Mouse (Mus musculus) T-helper 2 cell (primary cell): Measurements from ENCODE around the gene Scg3.

Experiments
- in situ Hi-C: fragments of 300-600 bp; cut with MboI, MseI; formaldehyde crosslinking; loops from one replicate; pipeline ENCODE4 v1.15.1; 2025; ENCODE audit warnings: high pct_unique_total_duplicates

The Scg3 gene

GRCm38 (mm10) chr9:75683426-75684191 is at the start of gene Scg3:
Gene Scg3 (minus strand): TSS chr9:75684056.
- in situ Hi-C loops, result no loop called here

DNA sequence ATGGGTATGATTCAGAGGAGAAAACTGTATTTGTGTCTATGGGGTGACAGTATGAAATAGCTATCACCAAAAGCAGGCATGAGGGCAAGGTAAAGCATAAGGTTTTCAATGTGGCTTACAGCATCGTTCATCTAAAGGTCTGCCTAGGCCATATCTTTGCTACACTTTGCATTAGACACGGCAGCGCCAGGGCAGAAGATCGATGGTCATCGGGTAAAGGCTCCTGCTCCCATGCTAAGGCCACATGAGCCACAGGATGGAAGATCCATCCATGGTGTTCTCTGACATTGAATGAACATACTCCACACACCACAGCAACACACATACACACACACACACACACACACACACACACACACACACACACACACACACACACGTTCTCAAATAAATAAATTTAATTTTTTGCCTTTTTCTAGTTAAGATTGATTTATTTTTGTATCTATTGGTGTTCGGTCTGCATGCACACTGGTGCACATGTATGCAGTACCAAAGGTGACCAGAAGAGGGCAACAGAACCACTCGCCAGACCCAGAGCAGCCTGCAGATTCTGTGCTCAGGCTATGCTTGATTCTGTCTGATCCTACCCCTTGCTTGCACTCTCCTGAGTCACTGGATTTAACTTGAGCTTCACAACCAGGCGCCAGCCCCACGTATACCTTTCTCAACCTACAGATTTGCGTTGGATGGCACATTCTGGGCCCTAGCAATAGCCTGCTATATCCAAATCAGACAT is 36.3 kb upstream of the Scg3 start:
- in situ Hi-C loops, result no loop called here

DNA sequence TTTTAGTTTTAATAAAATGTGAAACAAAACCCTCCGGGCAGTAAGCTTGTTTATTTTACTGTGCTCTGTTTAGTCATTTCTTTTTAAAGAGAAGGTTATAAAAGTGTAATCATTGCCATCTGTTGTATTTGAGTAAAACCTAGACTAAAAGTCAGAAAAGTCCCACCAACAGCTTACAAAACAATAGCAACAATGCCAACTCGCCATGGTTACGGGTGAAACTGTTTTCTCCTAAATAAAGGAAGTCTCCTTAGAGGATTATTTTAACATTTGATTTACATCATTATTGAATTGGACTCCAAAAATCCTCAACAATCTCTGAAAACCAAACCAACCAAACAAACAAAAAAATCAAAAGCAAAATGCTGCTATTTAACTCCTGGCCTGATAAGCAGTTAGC is 35.6 kb upstream of the Scg3 start:
- in situ Hi-C loops, result no loop called here

GRCm38 (mm10) chr9:75684772-75685171 is 916 bp upstream of the Scg3 start:
- in situ Hi-C loops, result no loop called here

- in situ Hi-C loops, result no loop called here
Measured at GRCm38 (mm10) chr9:75684292-75684691, 436 bp upstream of the Scg3 start.

- in situ Hi-C loops, result no loop called here
Measured at GRCm38 (mm10) chr9:75680606-75681005, 3.2 kb downstream of the Scg3 start.

- in situ Hi-C loops, result no loop called here
Measured at GRCm38 (mm10) chr9:75679629-75680028, 4.2 kb downstream of the Scg3 start.

GRCm38 (mm10) chr9:75678341-75678740 is 5.5 kb downstream of the Scg3 start:
- in situ Hi-C loops, result no loop called here

DNA sequence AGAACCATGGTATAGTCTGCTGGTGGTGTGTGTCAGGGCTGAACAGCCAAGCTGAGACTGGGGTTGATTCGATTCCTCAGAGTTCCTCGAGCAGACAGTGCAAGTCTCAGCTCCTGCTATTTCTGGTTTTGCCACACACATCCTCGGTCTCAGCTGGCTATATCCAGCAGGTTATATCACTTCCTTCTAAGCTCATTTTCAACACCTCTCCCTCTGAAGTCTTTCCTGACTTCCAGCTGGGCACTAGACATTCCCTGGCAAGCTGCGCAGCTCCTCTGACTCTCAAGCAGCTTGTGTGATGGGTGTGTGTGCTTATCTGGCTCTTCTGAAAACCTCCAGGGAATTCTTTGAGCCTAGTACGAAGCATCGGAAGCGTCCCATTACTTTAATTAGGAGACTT is 7.6 kb downstream of the Scg3 start:
- in situ Hi-C loops, result no loop called here

DNA sequence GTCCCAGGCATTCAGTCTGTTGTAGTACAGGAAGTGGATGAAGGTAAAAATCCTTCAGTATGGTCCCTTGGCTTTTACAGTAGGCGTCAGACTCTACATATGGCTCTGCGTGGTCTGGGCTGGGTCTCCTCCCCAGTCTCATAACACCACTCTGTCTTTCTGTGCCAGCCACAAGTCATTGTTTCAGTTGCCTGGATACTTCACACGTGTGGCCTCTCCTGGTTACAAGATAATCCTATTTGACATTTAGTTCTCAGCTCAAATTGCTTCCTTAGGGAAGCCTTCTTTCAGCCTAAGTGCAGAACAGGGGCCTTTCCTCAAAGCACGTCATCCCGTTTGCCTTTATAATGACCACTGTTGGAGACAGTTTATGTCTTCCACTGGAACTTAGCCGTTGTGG is 11.1 kb downstream of the Scg3 start:
- in situ Hi-C loops, result loop anchor here (25.0 kb wide), 1 partner anchor 1690 kb away; the partner anchor contains the start of gene Mlip

DNA sequence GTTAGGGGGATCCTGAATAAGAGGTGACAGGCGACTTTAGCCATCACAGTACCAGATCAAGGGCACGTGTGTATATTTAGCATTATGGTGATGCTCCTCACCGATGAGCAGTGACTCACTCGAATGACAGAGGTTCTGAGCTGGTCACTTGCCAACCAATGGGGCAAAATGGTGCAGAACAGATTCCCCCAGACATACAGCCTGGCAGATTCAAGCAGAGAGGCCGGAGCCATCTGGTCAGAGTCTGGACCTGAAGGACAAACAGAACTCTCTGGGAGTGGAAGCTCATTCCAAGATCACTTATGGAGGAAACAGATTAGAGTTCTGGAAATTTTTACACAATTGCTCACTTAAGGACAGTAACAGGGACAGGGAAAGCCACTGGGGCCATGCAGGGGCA is 17.2 kb downstream of the Scg3 start:
- in situ Hi-C loops, result loop anchor here (25.0 kb wide), 1 partner anchor 1696 kb away; the partner anchor contains the start of gene Mlip

- in situ Hi-C loops, result loop anchor here (25.0 kb wide), 1 partner anchor 1697 kb away; the partner anchor contains the start of gene Mlip
Measured at GRCm38 (mm10) chr9:75665364-75665763, 18.5 kb downstream of the Scg3 start.

- in situ Hi-C loops, result loop anchor here (25.0 kb wide), 1 partner anchor 1701 kb away; the partner anchor contains the start of gene Mlip
Measured at GRCm38 (mm10) chr9:75660917-75661316, 22.9 kb downstream of the Scg3 start.

GRCm38 (mm10) chr9:75656456-75656855 is 27.4 kb downstream of the Scg3 start:
- in situ Hi-C loops, result loop anchor here (25.0 kb wide), 1 partner anchor 1706 kb away; the partner anchor contains the start of gene Mlip

DNA sequence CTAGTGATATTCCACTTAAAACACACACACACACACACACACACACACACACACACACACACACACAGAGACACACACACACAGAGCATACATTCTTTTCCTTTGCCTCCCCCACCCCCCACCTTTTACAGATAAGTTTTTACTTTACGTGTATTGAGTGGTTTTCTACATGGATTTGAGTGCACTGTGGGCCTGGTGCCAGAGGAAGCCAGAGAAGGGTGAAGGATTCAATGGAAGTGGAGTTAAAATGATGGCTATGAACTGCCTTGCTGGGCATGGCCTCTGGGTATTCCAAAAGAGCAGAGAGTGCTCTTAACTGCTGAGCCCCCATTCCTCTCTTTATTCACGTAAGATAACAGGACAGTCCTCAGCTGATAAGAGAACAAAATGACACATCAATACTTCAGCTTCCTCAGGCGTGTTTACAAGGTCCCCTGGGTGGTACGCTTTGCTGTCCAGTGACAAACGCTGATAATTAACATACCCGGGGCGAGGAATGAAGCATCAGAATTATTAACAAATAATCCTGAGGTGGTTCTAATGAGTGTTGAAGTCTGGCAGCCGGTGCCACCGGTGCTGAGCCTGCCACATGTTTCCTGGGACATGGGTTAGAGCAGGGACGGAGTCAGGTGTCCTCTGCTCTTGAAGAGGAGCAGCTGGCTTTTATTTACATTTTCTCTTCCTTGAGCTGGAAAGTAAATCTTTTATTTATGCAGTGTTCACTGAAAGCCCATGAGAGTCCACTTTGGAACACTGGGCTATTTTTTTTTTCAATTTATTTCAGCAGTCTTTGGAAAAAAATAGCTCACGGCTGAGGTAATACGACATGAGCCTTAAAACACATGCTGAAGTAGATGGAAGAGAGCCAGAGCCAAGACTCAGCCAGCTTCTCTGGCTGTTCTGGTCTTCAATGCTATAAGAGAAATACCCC is 29.6 kb downstream of the Scg3 start:
- in situ Hi-C loops, result loop anchor here (25.0 kb wide), 1 partner anchor 1708 kb away; the partner anchor contains the start of gene Mlip

- in situ Hi-C loops, result no loop called here
Measured at GRCm38 (mm10) chr9:75645405-75645804, 38.5 kb downstream of the Scg3 start.

GRCm38 (mm10) chr9:75634226-75634625 is 49.6 kb downstream of the Scg3 start:
- in situ Hi-C loops, result loop anchor here (5.0 kb wide), 1 partner anchor 102 kb away; no protein-coding TSS in a partner anchor

DNA sequence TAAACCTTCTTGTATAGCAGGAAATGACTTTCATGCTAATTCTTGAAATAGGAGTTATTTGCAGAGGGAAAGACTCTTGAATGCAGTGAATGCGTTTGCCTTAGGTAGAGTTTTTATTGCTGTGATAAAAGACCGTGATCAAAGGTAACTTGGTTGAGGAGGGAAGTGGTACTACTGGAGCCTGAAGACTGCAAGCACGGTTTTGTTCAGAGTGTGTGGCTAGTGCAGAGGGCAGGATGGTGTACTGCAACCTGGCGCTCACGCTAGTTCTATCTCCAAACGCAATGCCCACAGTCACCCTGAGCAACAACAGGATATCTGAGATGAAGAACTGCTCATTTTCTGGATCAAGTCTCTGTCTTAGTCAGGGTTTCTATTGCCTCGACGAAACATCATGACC is 50.3 kb downstream of the Scg3 start:
- in situ Hi-C loops, result loop anchor here (5.0 kb wide), 1 partner anchor 101 kb away; no protein-coding TSS in a partner anchor

- in situ Hi-C loops, result loop anchor here (5.0 kb wide), 1 partner anchor 101 kb away; no protein-coding TSS in a partner anchor
Measured at GRCm38 (mm10) chr9:75632902-75633301, 51.0 kb downstream of the Scg3 start.

DNA sequence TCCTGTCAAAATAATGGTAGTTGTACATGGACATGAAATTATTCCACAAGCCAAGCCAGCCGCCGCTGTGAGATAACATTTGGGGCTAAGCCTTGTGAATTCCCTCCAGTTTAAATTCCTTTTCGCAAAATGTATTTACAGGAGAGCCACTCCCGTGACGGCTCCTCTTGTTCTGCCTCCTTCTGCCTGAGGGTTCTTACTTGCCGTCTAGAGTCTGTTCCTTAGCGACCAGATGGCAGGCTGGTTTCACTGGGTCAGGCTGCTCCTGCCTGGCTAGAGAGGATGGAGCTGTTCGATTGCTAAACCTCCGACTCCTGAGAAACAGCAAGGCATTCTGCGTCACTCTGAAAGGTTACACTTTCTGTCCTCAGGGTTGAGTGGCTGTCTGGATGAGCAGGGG is 51.7 kb downstream of the Scg3 start:
- in situ Hi-C loops, result loop anchor here (5.0 kb wide), 1 partner anchor 100 kb away; no protein-coding TSS in a partner anchor

DNA sequence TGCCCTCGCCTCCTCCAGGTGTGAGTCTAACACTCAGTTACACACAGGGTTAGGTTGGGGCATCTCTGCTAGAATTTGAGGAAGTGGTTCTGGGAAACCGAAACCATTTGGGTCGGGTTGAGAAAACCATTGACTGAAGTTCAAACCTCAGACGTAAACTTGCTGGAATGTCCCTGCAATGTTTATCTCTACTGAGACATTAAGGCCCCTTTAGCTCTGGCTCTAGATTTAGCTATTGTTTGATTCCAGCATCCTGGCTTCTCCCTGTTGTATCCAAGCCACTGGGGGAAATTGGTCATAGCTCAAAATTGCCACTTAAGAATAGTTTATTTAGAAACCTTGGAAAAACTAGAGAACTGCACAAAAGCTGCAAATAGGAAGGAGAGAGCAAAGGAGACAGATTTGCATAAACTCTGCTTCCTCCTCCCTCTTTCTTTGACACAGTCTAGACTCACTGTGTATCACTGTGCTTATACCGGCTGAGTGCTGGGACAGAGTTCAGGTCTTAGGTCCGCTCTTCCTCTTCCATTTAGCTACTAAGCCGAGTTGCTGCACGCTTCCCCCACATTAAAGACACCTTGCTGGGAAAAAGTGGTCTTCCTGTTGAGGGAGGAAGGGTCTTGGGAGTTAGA is 52.9 kb downstream of the Scg3 start:
- in situ Hi-C loops, result loop anchor here (5.0 kb wide), 1 partner anchor 99 kb away; no protein-coding TSS in a partner anchor
